Mouse (Mus musculus) heart, embryonic 11.5 days (tissue): ENCODE measurements around the gene Phldb2. TPM values are rescaled to one million over a fixed set of nuclear protein-coding genes. Genes with fewer than 3 reads are reported as not detected.

Experiments
- ATAC-seq: fragments of 200-750 bp; cut with Nextera tagmentation; replicated peaks from 2 replicates; pipeline ENCODE4 v1.8.0; 2017; ENCODE audit warnings: moderate library complexity; ENCODE audit not compliant: insufficient number of reproducible peaks, low FRiP score, low TSS enrichment
- H3K27ac ChIP-seq: fragments of 300-500 bp; sonication (generic); 2 replicates; pipeline ENCODE4 v1.5.1; 2014; ENCODE audit warnings: mild to moderate bottlenecking, low read depth, low read length
- H3K27me3 ChIP-seq: fragments of 300-500 bp; sonication (generic); 2 replicates; pipeline ENCODE4 v1.6.1; 2014; ENCODE audit warnings: mild to moderate bottlenecking, low read length, mixed read lengths; ENCODE audit not compliant: control insufficient read depth, insufficient read depth
- H3K36me3 ChIP-seq: fragments of 300-500 bp; sonication (generic); 2 replicates; pipeline ENCODE4 v1.6.1; 2014; ENCODE audit warnings: mild to moderate bottlenecking, low read length, moderate library complexity, mixed read lengths; ENCODE audit not compliant: control insufficient read depth, insufficient read depth
- H3K4me1 ChIP-seq: fragments of 300-500 bp; sonication (generic); 2 replicates; pipeline ENCODE4 v1.6.1; 2014; ENCODE audit warnings: low read length; ENCODE audit not compliant: control insufficient read depth, insufficient read depth
- H3K4me2 ChIP-seq: fragments of 300-500 bp; sonication (generic); 2 replicates; pipeline ENCODE4 v1.6.1; 2014; ENCODE audit warnings: mild to moderate bottlenecking, moderate library complexity
- H3K4me3 ChIP-seq: fragments of 300-500 bp; sonication (generic); 2 replicates; pipeline ENCODE4 v1.5.1; 2014; ENCODE audit warnings: low read depth, low read length
- H3K9ac ChIP-seq: fragments of 300-500 bp; sonication (generic); 2 replicates; pipeline ENCODE4 v1.6.1; 2014; ENCODE audit warnings: mild to moderate bottlenecking, low read depth, low read length, moderate library complexity
- H3K9me3 ChIP-seq: fragments of 300-500 bp; sonication (generic); replicated peaks from 2 replicates; pipeline ENCODE4 v1.6.1; 2016; ENCODE audit warnings: low read length; ENCODE audit not compliant: control insufficient read depth
- WGBS: fragments of 180-500 bp; shearing (Covaris S2); extraction: QIAGEN DNeasy Blood & Tissue Kit; methylation state at CpG from one replicate; pipeline ENCODE4 v1.1.7; 2014; ENCODE audit not compliant: insufficient replicate concordance; 5-methylcytosine and 5-hydroxymethylcytosine counted together
- polyA plus RNA-seq: library from polyadenylated mRNA; unstranded; fragments of >200 nt; fragmentation: Nextera tagmentation; extraction: Ambion mirVana; gene quantifications from 2 replicates; pipeline ENCODE4 v1.2.1, GENCODE M21; 2014

Gene Phldb2
- polyA plus RNA-seq, 1 experiment from 2014 or later: 37.3 TPM

- no peaks in the 10 kb centered on the region for H3K27me3 ChIP-seq
- no peak overlapping the region for H3K27ac ChIP-seq
- H3K9me3 ChIP-seq: no peaks in the 10 kb centered on the region
- H3K4me2 ChIP-seq: no peak overlapping the region
- ATAC-seq: no peak
- H3K4me3 ChIP-seq: no peak overlapping the region
- no peaks in the 10 kb centered on the region for H3K36me3 ChIP-seq
- 67% methylated on average over 6 of the region's 6 CpGs for WGBS
- no peak overlapping the region for H3K9ac ChIP-seq
- peaks cover 13% of the 10 kb centered on the region for H3K4me1 ChIP-seq
Observed at GRCm38 (mm10) chr16:45923731-45924424, 29.5 kb downstream of the Phldb2 start.

DNA sequence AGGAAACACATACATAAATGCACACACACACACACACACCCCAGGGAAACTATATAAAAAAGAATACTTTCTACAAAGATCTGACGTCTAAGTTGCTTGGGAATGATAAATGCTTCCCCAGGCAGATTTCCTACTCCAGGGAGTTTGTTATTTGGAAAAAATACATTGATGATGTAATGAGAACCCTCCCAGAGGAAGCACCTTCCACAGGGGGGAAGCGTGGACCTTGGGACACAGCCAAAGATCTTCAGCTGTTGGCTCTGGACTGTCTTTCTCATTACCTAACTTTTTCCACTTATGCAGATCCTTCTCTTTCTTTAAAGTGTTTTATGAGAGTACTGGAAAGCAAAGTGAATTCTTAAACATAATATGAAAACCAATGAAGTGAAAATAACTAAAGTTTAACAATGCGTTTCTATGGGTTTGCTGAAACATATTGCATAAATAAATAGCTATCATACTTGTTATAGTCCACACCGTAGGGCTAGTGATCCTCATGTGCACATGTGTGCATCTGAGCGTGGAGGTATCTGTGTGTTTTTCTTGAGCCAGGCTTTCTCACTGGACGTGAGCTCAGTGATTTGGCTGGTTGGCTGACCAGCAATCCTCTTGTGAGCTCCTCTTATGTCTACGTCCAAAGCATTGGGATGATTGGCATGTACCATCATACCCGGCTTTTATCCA, 30.7 kb downstream of the Phldb2 start:
- Histone ChIP-seq H3K4me1 (peaks cover 9% of the 10 kb centered on the region), H3K4me3 (no peak overlapping the region), H3K27me3 (no peaks in the 10 kb centered on the region), H3K4me2 (no peak overlapping the region), H3K36me3 (no peaks in the 10 kb centered on the region), H3K9me3 (no peaks in the 10 kb centered on the region), H3K9ac (no peak overlapping the region), H3K27ac (no peak overlapping the region)
- WGBS: 69% methylated on average over 8 of the region's 8 CpGs
- no peak for ATAC-seq

- no peaks in the 10 kb centered on the region for H3K27me3 ChIP-seq
- no peaks in the 10 kb centered on the region for H3K9me3 ChIP-seq
- no peak overlapping the region for H3K4me3 ChIP-seq
- 75% methylated on average over 8 of the region's 8 CpGs for WGBS
- H3K4me2 ChIP-seq: no peak overlapping the region
- no peak overlapping the region for H3K27ac ChIP-seq
- no peak overlapping the region for H3K9ac ChIP-seq
- no peak for ATAC-seq
- H3K36me3 ChIP-seq: no peaks in the 10 kb centered on the region
- peaks cover 6% of the 10 kb centered on the region for H3K4me1 ChIP-seq
Observed at GRCm38 (mm10) chr16:45919572-45919971, 33.8 kb downstream of the Phldb2 start.

DNA sequence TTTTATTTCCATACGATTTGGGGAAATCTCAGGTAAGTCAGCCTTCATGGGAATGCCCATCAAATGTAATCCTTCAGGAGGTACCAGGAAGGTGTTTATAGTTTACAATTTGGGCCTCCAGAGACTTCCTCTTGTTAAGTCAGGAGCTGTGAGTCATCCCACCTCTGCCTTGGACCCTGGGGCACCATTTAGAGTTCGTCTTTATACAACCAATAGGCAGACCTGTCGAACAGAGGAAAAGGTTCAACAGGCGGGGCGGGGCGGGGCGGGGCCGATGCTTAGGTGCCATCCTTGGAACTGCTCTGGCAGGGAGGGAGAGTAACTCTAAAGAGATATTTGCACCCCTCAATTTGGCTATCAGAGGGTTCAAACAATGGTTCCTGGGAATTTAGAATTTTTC, 49.8 kb downstream of the Phldb2 start:
- no peaks in the 10 kb centered on the region for H3K9me3 ChIP-seq
- no peaks in the 10 kb centered on the region for H3K36me3 ChIP-seq
- no peak for ATAC-seq
- no peak overlapping the region for H3K4me3 ChIP-seq
- no peak overlapping the region for H3K4me2 ChIP-seq
- no peak overlapping the region for H3K27ac ChIP-seq
- H3K4me1 ChIP-seq: peaks cover 6% of the 10 kb centered on the region; the same call in 1 of the 2 replicates
- H3K9ac ChIP-seq: no peak overlapping the region
- no peaks in the 10 kb centered on the region for H3K27me3 ChIP-seq
- WGBS: 77% methylated on average over 8 of the region's 8 CpGs

- Histone ChIP-seq H3K4me3 (no peak overlapping the region), H3K27me3 (no peaks in the 10 kb centered on the region), H3K4me1 (peaks cover 13% of the 10 kb centered on the region), H3K9ac (no peak overlapping the region), H3K27ac (no peak overlapping the region), H3K9me3 (no peaks in the 10 kb centered on the region), H3K4me2 (no peak overlapping the region), H3K36me3 (no peaks in the 10 kb centered on the region)
- ATAC-seq: no peak
- 57% methylated on average over 3 of the region's 3 CpGs for WGBS
Observed at GRCm38 (mm10) chr16:45898459-45898858, 54.9 kb downstream of the Phldb2 start.

DNA sequence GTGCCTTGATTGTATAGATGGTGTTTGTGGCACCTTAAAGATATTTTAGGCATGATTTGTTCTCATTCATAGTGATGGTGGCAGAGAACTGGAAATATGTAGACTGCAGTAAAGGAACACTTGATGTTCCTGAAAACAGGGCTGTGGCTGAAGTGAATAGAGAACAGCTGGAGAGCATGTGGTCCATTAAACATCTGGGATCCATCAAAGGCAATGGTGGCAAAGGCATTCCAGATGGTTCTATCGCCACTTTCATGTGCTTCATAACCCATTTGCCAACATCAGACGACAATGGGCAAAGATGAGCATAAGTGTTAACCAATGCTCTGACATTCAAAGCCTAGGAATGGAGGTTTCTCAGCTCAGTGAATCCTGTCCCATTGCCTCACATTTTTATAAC, 56.8 kb downstream of the Phldb2 start:
- no peak overlapping the region for H3K9ac ChIP-seq
- H3K27ac ChIP-seq: no peak overlapping the region
- 71% methylated on average over 2 of the region's 2 CpGs for WGBS
- H3K4me3 ChIP-seq: no peak overlapping the region
- H3K4me2 ChIP-seq: no peak overlapping the region
- no peak for ATAC-seq
- no peaks in the 10 kb centered on the region for H3K36me3 ChIP-seq
- no peaks in the 10 kb centered on the region for H3K9me3 ChIP-seq
- peaks cover 19% of the 10 kb centered on the region for H3K4me1 ChIP-seq
- H3K27me3 ChIP-seq: no peaks in the 10 kb centered on the region

GRCm38 (mm10) chr16:45894998-45895397, 58.4 kb downstream of the Phldb2 start:
- Histone ChIP-seq H3K36me3 (no peaks in the 10 kb centered on the region), H3K4me1 (peaks cover 15% of the 10 kb centered on the region), H3K4me3 (no peak overlapping the region), H3K27ac (no peak overlapping the region), H3K27me3 (no peaks in the 10 kb centered on the region), H3K4me2 (no peak overlapping the region), H3K9ac (no peak overlapping the region), H3K9me3 (no peaks in the 10 kb centered on the region)
- WGBS: 68% methylated on average over 5 of the region's 5 CpGs
- no peak for ATAC-seq

DNA sequence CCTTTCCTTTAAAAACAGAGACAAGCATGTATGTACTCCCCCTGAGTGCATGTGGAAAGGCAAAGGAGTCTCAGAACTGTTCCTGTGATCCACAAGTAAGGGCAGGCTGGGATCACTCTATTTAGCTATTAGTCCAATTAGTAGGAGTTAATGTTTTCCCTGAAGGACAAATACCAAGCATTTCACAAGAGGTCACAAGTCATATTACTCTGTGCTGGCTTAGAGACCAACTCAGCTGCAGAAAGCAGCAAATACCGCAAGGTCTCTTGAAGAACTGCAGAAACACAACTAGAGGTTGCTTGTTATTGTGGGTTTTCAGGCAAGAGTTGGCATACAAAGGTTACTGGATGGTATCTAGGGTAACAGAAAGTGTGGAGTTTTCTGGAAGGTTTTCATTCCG, 59.6 kb downstream of the Phldb2 start:
- Histone ChIP-seq H3K9ac (0 out of 2 replicates have a peak overlapping the region, but pooled peaks have one; percentile 5), H3K27ac (no peak overlapping the region), H3K9me3 (no peaks in the 10 kb centered on the region), H3K4me1 (peaks cover 13% of the 10 kb centered on the region), H3K4me2 (no peak overlapping the region), H3K36me3 (no peaks in the 10 kb centered on the region), H3K27me3 (no peaks in the 10 kb centered on the region), H3K4me3 (no peak overlapping the region)
- no peak for ATAC-seq
- 74% methylated on average over 2 of the region's 2 CpGs for WGBS
